Mouse (Mus musculus) urinary bladder, postnatal 0 days (tissue): ENCODE measurements around the gene Aoah. TPM values are rescaled to one million over a fixed set of nuclear protein-coding genes. Genes with fewer than 3 reads are reported as not detected.

Experiments used
- polyA plus RNA-seq: library from polyadenylated mRNA; unstranded; fragments of >200 nt; fragmentation: Nextera tagmentation; extraction: Ambion mirVana; gene quantifications from 2 replicates; pipeline ENCODE4 v1.2.1, GENCODE M21; 2015

Gene Aoah
- polyA plus RNA-seq: 1.6 and 1.7 TPM in 2 replicates

DNA sequence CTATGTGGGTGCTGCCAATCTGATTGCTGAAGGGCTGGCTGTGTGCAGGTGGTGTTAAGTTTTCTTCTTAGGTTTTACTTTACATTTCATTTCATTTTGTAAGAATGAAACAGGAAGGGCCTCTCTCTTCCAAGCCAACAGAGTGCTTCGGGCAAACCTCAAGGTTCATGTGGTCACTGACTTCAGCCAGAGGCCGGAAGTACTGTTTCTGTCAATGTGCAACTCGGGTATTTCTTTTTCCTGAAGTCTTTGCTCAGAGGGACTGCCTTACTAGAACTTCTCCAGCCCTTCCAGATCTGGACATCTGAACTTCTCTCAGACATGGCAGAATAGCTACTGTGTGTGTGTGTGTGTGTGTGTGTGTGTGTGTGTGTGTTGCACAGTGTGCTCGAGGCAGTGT is at the start of gene Aoah:
Gene Aoah, plus strand, starts transcription at position 213 of the 400 bp plus-strand sequence.

GRCm38 (mm10) chr13:21074847-21075246 is 280.9 kb downstream of the Aoah start, which contains the start of gene Olfr1370:
Gene Olfr1370 (minus strand): TSS chr13:21074947.

